Mouse (Mus musculus): Measurements from ENCODE around the gene Bcl7c. TPM values are rescaled to one million over a fixed set of nuclear protein-coding genes. Genes with fewer than 3 reads are reported as not detected.

The Bcl7c gene
- polyA plus RNA-seq (2012; rRNA removed), result 20.6 and 22.6 TPM in 2 replicates

GRCm38 (mm10) chr7:127708207-127709078, at the start of gene Bcl7c:
Bcl7c (minus strand) TSS chr7:127708933.

GRCm38 (mm10) chr7:127744366-127745045, 35.8 kb upstream of the Bcl7c start, which contains the start of gene Fbxl19:
Fbxl19 (plus strand) TSS chr7:127744543.

GRCm38 (mm10) chr7:127732066-127732465, 23.3 kb upstream of the Bcl7c start, which contains the start of gene Ctf2:
Ctf2 (minus strand) TSS chr7:127732166.

GRCm38 (mm10) chr7:127712461-127713385, 4.0 kb upstream of the Bcl7c start, which contains the start of gene Ctf1:
Ctf1 (plus strand) TSS chr7:127712736.

GRCm38 (mm10) chr7:127614891-127615843, 93.6 kb downstream of the Bcl7c start, which contains the start of gene Zfp629:
Zfp629 (minus strand) TSS chr7:127615797.

Other genes with a start within 250 kb of the Bcl7c start
- 33.3 and 47.2 TPM in 2 replicates for gene Prr14, start 249.3 kb downstream of the Bcl7c start, polyA plus RNA-seq (2012; rRNA removed)
- 20.3 and 21.3 TPM in 2 replicates for gene Fbrs, start 229.7 kb downstream of the Bcl7c start, polyA plus RNA-seq (2012; rRNA removed)
- 5.6 and 8.6 TPM in 2 replicates for gene Srcap, start 196.9 kb downstream of the Bcl7c start, polyA plus RNA-seq (2012; rRNA removed)
- 5.0 and 5.1 TPM in 2 replicates for gene Gm42715, start 189.3 kb downstream of the Bcl7c start, polyA plus RNA-seq (2012; rRNA removed)
- gene Tmem265, start 147.5 kb downstream of the Bcl7c start, polyA plus RNA-seq (2012; rRNA removed), result 2.9 and 4.0 TPM in 2 replicates
- gene Phkg2, start 135.6 kb downstream of the Bcl7c start, polyA plus RNA-seq (2012; rRNA removed), result 20.4 and 20.7 TPM in 2 replicates
- gene Ccdc189, start 120.3 kb downstream of the Bcl7c start, polyA plus RNA-seq (2012; rRNA removed), result 1.3 and 1.7 TPM in 2 replicates
- 8.0 and 9.1 TPM in 2 replicates for gene Rnf40, start 120.2 kb downstream of the Bcl7c start, polyA plus RNA-seq (2012; rRNA removed)
- gene Zfp629, start 93.1 kb downstream of the Bcl7c start, polyA plus RNA-seq (2012; rRNA removed), result 2.6 and 3.5 TPM in 2 replicates
- 20.2 and 35.6 TPM in 2 replicates for gene Ctf1, start 3.8 kb upstream of the Bcl7c start, polyA plus RNA-seq (2012; rRNA removed)
- not detected in 2 replicates for gene Ctf2, start 23.2 kb upstream of the Bcl7c start, polyA plus RNA-seq (2012; rRNA removed)
- gene Fbxl19, start 35.6 kb upstream of the Bcl7c start, polyA plus RNA-seq (2012; rRNA removed), result 22.9 and 30.3 TPM in 2 replicates
- 20.9 and 23.7 TPM in 2 replicates for gene Orai3, start 60.9 kb upstream of the Bcl7c start, polyA plus RNA-seq (2012; rRNA removed)
- gene Setd1a, start 67.7 kb upstream of the Bcl7c start, polyA plus RNA-seq (2012; rRNA removed), result 4.1 and 4.5 TPM in 2 replicates
- not detected in 2 replicates for gene Gm49388, start 76.7 kb upstream of the Bcl7c start, polyA plus RNA-seq (2012; rRNA removed)
- 21.9 and 24.6 TPM in 2 replicates for gene Hsd3b7, start 91.7 kb upstream of the Bcl7c start, polyA plus RNA-seq (2012; rRNA removed)
- gene Stx4a, start 115.4 kb upstream of the Bcl7c start, polyA plus RNA-seq (2012; rRNA removed), result 26.6 and 29.8 TPM in 2 replicates
- gene Stx1b, start 115.6 kb upstream of the Bcl7c start, polyA plus RNA-seq (2012; rRNA removed), result 2.1 and 2.7 TPM in 2 replicates
- 5.6 and 6.4 TPM in 2 replicates for gene Zfp646, start 167.3 kb upstream of the Bcl7c start, polyA plus RNA-seq (2012; rRNA removed)
- 3.4 TPM in 2 replicates for gene Zfp668, start 167.9 kb upstream of the Bcl7c start, polyA plus RNA-seq (2012; rRNA removed)
- 2.9 and 3.2 TPM in 2 replicates for gene Prss53, start 182.0 kb upstream of the Bcl7c start, polyA plus RNA-seq (2012; rRNA removed)
- gene Gm21974, start 186.5 kb upstream of the Bcl7c start, polyA plus RNA-seq (2012; rRNA removed), result not detected in 2 replicates
- gene Vkorc1, start 186.7 kb upstream of the Bcl7c start, polyA plus RNA-seq (2012; rRNA removed), result 72.4 and 102 TPM in 2 replicates
- 75.1 and 76.5 TPM in 2 replicates for gene Bckdk, start 195.1 kb upstream of the Bcl7c start, polyA plus RNA-seq (2012; rRNA removed)
- 4.1 and 4.7 TPM in 2 replicates for gene Kat8, start 203.6 kb upstream of the Bcl7c start, polyA plus RNA-seq (2012; rRNA removed)
- gene Prss8, start 221.2 kb upstream of the Bcl7c start, polyA plus RNA-seq (2012; rRNA removed), result 112 and 116 TPM in 2 replicates
- 10.6 and 11.3 TPM in 2 replicates for gene Prss36, start 237.8 kb upstream of the Bcl7c start, polyA plus RNA-seq (2012; rRNA removed)

Data from stomach, adult 2 months (tissue).